Mouse (Mus musculus) midbrain, embryonic 13.5 days (tissue): ENCODE results near the gene Gm11639. TPM values are rescaled to one million over a fixed set of nuclear protein-coding genes. Genes with fewer than 3 reads are reported as not detected.

Source experiments
- ATAC-seq: fragments of 200-750 bp; cut with Nextera tagmentation; 2 replicates; pipeline ENCODE4 v1.8.0; 2017; ENCODE audit warnings: mild to moderate bottlenecking, moderate TSS enrichment, moderate library complexity
- H3K27ac ChIP-seq: fragments of 300-500 bp; sonication (generic); 2 replicates; pipeline ENCODE4 v1.5.1; 2015; ENCODE audit warnings: inconsistent platforms, mild to moderate bottlenecking, moderate library complexity
- H3K27me3 ChIP-seq: fragments of 300-500 bp; sonication (generic); 2 replicates; pipeline ENCODE4 v1.6.1; 2015; ENCODE audit warnings: mild to moderate bottlenecking, inconsistent platforms
- H3K36me3 ChIP-seq: fragments of 300-500 bp; sonication (generic); 2 replicates; pipeline ENCODE4 v1.6.1; 2015; ENCODE audit warnings: mild to moderate bottlenecking, inconsistent platforms
- H3K4me1 ChIP-seq: fragments of 300-500 bp; sonication (generic); replicated peaks from 2 replicates; pipeline ENCODE4 v1.6.1; 2015; ENCODE audit warnings: inconsistent platforms
- H3K4me2 ChIP-seq: fragments of 300-500 bp; sonication (generic); replicated peaks from 2 replicates; pipeline ENCODE4 v1.6.1; 2015; ENCODE audit warnings: moderate library complexity, mild to moderate bottlenecking, inconsistent platforms
- H3K4me3 ChIP-seq: fragments of 300-500 bp; sonication (generic); replicated peaks from 2 replicates; pipeline ENCODE4 v1.5.1; 2015; ENCODE audit warnings: mild to moderate bottlenecking, inconsistent platforms
- H3K9ac ChIP-seq: fragments of 300-500 bp; sonication (generic); replicated peaks from 2 replicates; pipeline ENCODE4 v1.6.1; 2015; ENCODE audit warnings: mild to moderate bottlenecking, inconsistent platforms
- H3K9me3 ChIP-seq: fragments of 300-500 bp; sonication (generic); 2 replicates; pipeline ENCODE4 v1.6.1; 2016; ENCODE audit warnings: mild to moderate bottlenecking, inconsistent platforms
- WGBS: fragments of 180-500 bp; shearing (Covaris S2); methylation state at CpG from one replicate; pipeline ENCODE4 v1.1.7; 2015; 5-methylcytosine and 5-hydroxymethylcytosine counted together
- polyA plus RNA-seq: library from polyadenylated mRNA; unstranded; fragments of >200 nt; fragmentation: Nextera tagmentation; extraction: Ambion mirVana; gene quantifications from 2 replicates; pipeline ENCODE4 v1.2.1, GENCODE M21; 2015

The Gm11639 gene
- polyA plus RNA-seq, 1 experiment from 2014 or later = not detected

DNA sequence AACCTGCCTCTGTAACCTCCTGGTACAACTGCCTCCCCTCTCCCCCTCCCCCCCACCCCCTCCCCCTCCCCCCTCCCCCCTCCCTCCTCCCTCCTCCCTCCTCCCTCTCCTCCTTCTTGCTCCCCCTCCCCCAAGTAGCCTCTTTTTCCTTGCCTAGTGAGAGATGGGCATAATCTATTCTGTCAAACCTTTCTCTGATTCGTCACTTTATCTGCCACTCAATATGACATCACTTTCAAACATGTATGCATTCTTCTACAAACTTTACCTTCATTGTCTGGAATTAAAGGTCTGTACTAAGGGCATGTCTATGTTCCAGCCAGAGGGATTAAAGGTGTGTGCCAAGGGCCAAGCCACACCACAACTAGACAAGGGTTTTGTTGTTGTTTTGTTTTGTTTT, 464.3 kb downstream of the Gm11639 start:
- H3K4me3 ChIP-seq = no peak overlapping the region
- no peaks in the 10 kb centered on the region for H3K27me3 ChIP-seq
- H3K36me3 ChIP-seq = no peaks in the 10 kb centered on the region
- H3K27ac ChIP-seq = no peak overlapping the region
- peaks cover 18% of the 10 kb centered on the region; the same call in 1 of the 2 replicates for H3K4me1 ChIP-seq
- H3K4me2 ChIP-seq = no peak overlapping the region
- no peaks in the 10 kb centered on the region for H3K9me3 ChIP-seq
- no peak for ATAC-seq
- WGBS = 92% methylated on average over 1 of the region's 1 CpGs
- H3K9ac ChIP-seq = no peak overlapping the region

- WGBS = 59% methylated on average over 4 of the region's 4 CpGs
- H3K4me3 ChIP-seq = no peak overlapping the region
- no peak overlapping the region for H3K4me2 ChIP-seq
- H3K4me1 ChIP-seq = peaks cover 18% of the 10 kb centered on the region; the same call in 1 of the 2 replicates
- H3K9me3 ChIP-seq = no peaks in the 10 kb centered on the region
- H3K27me3 ChIP-seq = no peaks in the 10 kb centered on the region
- H3K36me3 ChIP-seq = no peaks in the 10 kb centered on the region
- no peak overlapping the region for H3K27ac ChIP-seq
- H3K9ac ChIP-seq = no peak overlapping the region
- no peak for ATAC-seq
These were observed 465.2 kb downstream of the Gm11639 start for GRCm38 (mm10) chr11:105150691-105151090.

DNA sequence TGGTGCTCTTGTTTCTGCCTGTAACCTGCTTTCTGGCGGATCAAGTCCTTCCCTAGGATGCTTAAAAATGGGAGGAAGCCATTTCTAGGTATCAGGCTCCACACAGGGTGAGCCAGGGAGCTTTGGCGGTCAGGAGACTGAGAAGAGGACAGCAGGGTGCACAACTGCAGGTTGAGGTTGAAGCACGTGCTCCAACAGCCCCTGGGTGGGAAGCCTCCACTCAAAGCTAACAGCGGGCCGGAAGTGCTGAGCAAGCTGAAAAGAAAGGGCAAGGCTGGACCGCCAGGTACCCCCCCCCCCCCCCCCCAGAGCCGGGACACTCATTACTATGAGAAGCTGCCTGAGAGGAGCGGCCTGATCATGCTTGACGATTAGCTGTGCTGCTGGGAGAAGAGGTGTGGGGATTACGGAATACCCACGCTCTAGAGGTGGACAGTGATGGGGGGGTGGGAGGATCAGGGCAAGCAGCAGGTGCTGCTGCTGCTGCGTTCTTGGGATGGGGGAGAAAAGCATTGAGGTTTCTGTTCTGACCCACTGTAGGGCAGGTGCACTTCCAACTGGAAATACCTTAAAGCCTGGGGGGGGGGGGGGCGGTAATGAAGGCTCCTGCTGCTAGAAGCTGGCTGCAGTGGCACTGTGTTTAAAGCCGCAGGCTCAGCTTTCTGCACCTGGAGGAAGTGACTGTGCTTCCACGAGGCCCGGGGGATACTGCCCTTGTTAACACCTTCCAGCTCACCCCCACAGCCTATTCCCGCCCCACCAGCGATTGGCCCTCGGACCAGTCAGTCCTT, 465.9 kb downstream of the Gm11639 start:
- 29% methylated on average over 17 of the region's 19 CpGs for WGBS
- Histone ChIP-seq H3K36me3 (no peaks in the 10 kb centered on the region), H3K4me1 (peaks cover 18% of the 10 kb centered on the region; the same call in 1 of the 2 replicates), H3K9me3 (no peaks in the 10 kb centered on the region), H3K4me3 (no peak overlapping the region), H3K9ac (peak overlapping the region; percentile 41), H3K27ac (no peak overlapping the region), H3K4me2 (peak overlapping the region; percentile 37), H3K27me3 (no peaks in the 10 kb centered on the region)
- 0 out of 2 replicates have a peak, but pooled peaks have one; percentile 53 for ATAC-seq

DNA sequence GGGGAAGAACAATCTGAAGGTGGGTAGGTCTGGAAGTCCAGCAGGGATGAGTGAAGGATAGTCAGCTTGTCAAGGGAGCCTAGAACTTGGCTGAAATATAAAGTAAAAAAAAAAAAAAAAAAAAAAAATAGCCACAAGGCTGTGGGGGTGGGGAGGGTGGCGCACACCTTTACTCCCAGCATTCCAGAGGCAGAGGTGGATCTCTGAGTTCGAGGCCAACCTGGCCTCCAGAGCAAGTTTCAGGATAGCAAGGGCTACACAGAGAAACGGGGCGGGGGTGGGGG, 466.5 kb downstream of the Gm11639 start:
- no peak for ATAC-seq
- WGBS = no CpG with 5 or more reads among the region's 4 CpGs
- H3K9ac ChIP-seq = peak overlapping the region; percentile 41
- no peaks in the 10 kb centered on the region for H3K36me3 ChIP-seq
- no peaks in the 10 kb centered on the region for H3K9me3 ChIP-seq
- peak overlapping the region; percentile 37 for H3K4me2 ChIP-seq
- H3K4me3 ChIP-seq = no peak overlapping the region
- H3K4me1 ChIP-seq = peaks cover 18% of the 10 kb centered on the region; the same call in 1 of the 2 replicates
- H3K27ac ChIP-seq = no peak overlapping the region
- no peaks in the 10 kb centered on the region for H3K27me3 ChIP-seq

GRCm38 (mm10) chr11:105152357-105152899, 466.9 kb downstream of the Gm11639 start:
- no peak for ATAC-seq
- 85% methylated on average over 11 of the region's 11 CpGs for WGBS

DNA sequence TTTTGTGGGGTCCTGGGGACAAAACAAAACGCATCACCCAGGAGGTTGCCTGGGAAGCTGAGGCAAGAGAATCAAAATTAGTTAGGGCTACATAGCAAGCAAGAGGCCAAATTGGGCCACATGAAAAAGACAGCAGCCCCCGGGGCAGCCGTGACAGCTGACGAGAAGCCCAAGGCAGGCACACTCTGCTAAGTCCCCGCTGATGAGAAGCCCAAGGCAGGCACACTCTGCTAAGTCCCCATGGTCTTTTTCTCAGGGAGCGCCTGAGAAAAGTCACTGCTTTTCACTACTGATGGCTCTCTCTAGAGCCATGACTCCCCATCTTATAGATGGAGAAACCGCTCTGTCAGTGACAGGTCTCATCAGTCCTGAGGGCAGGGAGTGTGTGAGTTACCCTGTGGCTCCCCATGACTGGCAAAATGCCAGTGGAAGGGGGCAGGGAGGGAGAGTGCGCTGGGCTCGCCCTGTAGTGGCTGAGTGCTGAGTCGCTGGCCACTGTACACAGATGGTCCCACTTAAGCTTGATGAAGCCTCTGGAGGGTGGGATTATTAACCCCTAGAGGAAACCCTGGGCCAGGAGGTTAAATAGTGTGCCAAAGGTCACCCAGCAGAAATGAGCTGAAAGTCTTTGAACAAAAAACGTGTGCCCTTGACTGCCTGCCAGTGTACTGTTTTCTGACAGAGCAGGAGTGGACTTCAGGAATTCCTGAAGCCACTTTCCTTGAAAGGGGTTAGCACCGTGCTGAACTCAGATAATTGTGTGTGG, 467.7 kb downstream of the Gm11639 start:
- peak; percentile 82 for ATAC-seq

More at GRCm38 (mm10) chr11:105152357-105152899, 466.9 kb downstream of the Gm11639 start:
- H3K4me3 ChIP-seq = no peak overlapping the region
- H3K4me2 ChIP-seq = no peak overlapping the region
- H3K9me3 ChIP-seq = no peaks in the 10 kb centered on the region
- H3K36me3 ChIP-seq = no peaks in the 10 kb centered on the region
- H3K9ac ChIP-seq = no peak overlapping the region
- H3K4me1 ChIP-seq = peaks cover 18% of the 10 kb centered on the region; the same call in 1 of the 2 replicates
- H3K27me3 ChIP-seq = no peaks in the 10 kb centered on the region
- H3K27ac ChIP-seq = no peak overlapping the region

DNA sequence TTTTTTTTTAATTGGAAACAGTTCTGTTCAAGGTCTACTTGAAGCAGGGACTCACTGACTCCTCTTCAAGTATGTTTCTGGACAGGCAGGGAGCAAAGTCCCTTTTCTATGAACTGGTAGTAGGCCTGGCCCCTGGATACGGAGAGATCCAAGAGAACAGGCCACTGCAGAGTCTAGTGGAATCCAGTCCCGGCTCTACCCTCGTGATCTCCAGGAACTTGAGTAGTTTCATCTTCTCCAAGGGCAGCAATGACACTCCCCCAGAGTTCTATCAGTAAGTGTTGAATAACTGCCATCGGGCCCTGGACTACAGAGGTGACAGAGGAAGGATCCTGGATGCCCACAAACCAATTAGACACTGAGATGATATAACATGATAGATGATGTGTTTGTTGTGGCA, 470.4 kb downstream of the Gm11639 start:
- no peak for ATAC-seq
- Histone ChIP-seq H3K27me3 (no peaks in the 10 kb centered on the region), H3K36me3 (no peaks in the 10 kb centered on the region), H3K9me3 (no peaks in the 10 kb centered on the region), H3K27ac (no peak overlapping the region), H3K4me2 (no peak overlapping the region), H3K4me1 (peaks cover 16% of the 10 kb centered on the region; the same call in 1 of the 2 replicates), H3K9ac (no peak overlapping the region), H3K4me3 (no peak overlapping the region)
- WGBS = 90% methylated on average over 4 of the region's 4 CpGs

More for the DNA sequence above, 467.7 kb downstream of the Gm11639 start:
- Histone ChIP-seq H3K27ac (no peak overlapping the region), H3K27me3 (no peaks in the 10 kb centered on the region), H3K4me2 (no peak overlapping the region), H3K36me3 (no peaks in the 10 kb centered on the region), H3K9ac (no peak overlapping the region), H3K4me1 (peaks cover 18% of the 10 kb centered on the region; the same call in 1 of the 2 replicates), H3K4me3 (no peak overlapping the region), H3K9me3 (no peaks in the 10 kb centered on the region)
- WGBS = 33% methylated on average over 12 of the region's 12 CpGs

- Histone ChIP-seq H3K9ac (no peak overlapping the region), H3K4me3 (no peak overlapping the region), H3K4me2 (no peak overlapping the region), H3K27ac (no peak overlapping the region), H3K27me3 (no peaks in the 10 kb centered on the region), H3K9me3 (no peaks in the 10 kb centered on the region), H3K4me1 (peaks cover 8% of the 10 kb centered on the region; the same call in 1 of the 2 replicates), H3K36me3 (no peaks in the 10 kb centered on the region)
- no peak for ATAC-seq
- 87% methylated on average over 19 of the region's 19 CpGs for WGBS
These were observed 471.3 kb downstream of the Gm11639 start for GRCm38 (mm10) chr11:105156748-105157267.

- H3K27ac ChIP-seq = no peak overlapping the region
- no peaks in the 10 kb centered on the region for H3K9me3 ChIP-seq
- no peak overlapping the region for H3K4me3 ChIP-seq
- no peaks in the 10 kb centered on the region for H3K27me3 ChIP-seq
- no peak overlapping the region for H3K9ac ChIP-seq
- ATAC-seq = no peak
- H3K4me2 ChIP-seq = no peak overlapping the region
- no peaks in the 10 kb centered on the region for H3K36me3 ChIP-seq
- H3K4me1 ChIP-seq = peaks cover 5% of the 10 kb centered on the region; the same call in 1 of the 2 replicates
These were observed 472.5 kb downstream of the Gm11639 start for GRCm38 (mm10) chr11:105158047-105158446.

GRCm38 (mm10) chr11:105159673-105160360, 474.3 kb downstream of the Gm11639 start:
- H3K9me3 ChIP-seq = peaks cover 5% of the 10 kb centered on the region; the same call in 1 of the 2 replicates
- no peaks in the 10 kb centered on the region for H3K27me3 ChIP-seq
- ATAC-seq = no peak
- no peak overlapping the region for H3K4me2 ChIP-seq
- 68% methylated on average over 6 of the region's 6 CpGs for WGBS
- no peaks in the 10 kb centered on the region for H3K4me1 ChIP-seq
- no peak overlapping the region for H3K27ac ChIP-seq
- no peak overlapping the region for H3K4me3 ChIP-seq
- H3K36me3 ChIP-seq = no peaks in the 10 kb centered on the region
- no peak overlapping the region for H3K9ac ChIP-seq

DNA sequence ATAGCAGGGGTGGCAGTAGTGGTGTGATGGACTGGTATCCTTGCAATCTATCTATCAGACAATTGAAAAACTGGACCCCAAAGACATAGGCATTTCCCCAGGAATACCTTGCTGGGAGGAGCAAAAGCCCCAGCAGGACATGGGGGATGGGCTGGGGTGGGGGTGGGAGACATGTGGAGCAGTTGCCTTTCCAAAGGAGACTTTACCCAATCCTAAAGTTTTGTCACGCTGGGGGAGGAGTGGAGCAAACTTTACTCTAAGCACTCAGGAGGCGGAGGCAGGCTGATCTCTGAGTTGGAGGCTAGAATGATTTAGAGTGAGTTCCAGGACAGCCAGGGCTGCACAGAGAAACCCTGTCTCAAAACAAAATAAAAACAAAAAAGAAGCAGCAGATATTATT, 475.9 kb downstream of the Gm11639 start:
- Histone ChIP-seq H3K4me1 (no peaks in the 10 kb centered on the region), H3K4me2 (no peak overlapping the region), H3K36me3 (no peaks in the 10 kb centered on the region), H3K27ac (no peak overlapping the region), H3K4me3 (no peak overlapping the region), H3K9me3 (peaks cover 20% of the 10 kb centered on the region), H3K27me3 (no peaks in the 10 kb centered on the region), H3K9ac (no peak overlapping the region)
- WGBS = 95% methylated on average over 2 of the region's 2 CpGs
- no peak for ATAC-seq
